Mouse (Mus musculus): ENCODE measurements around the gene Wap.

- no peak for TF ChIP-seq CTCF (IDR thresholded peaks at IDR 0.05; ENCODE audit: low read depth)
- no peak for TF ChIP-seq EP300 (IDR thresholded peaks at IDR 0.05; ENCODE audit: low read depth)
These were observed 34.4 kb downstream of the Wap start for GRCm38 (mm10) chr11:6603887-6604603.
